Mouse (Mus musculus) CD4-positive naive resting alpha-beta T cell, adult 76 days (primary cell): Measurements from ENCODE around the gene Adgrg4. TPM values are rescaled to one million over a fixed set of nuclear protein-coding genes. Genes with fewer than 3 reads are reported as not detected.

Source experiments
- total RNA-seq: library from RNA; stranded (reverse); gene quantifications from one replicate; pipeline ENCODE4 v1.2.4, GENCODE M21; 2023

The Adgrg4 gene
- total RNA-seq: not detected

GRCm38 (mm10) chrX:56869863-56870262 is at the start of gene Adgrg4:
TSS of gene Adgrg4 (plus strand) at chrX:56870163.

GRCm38 (mm10) chrX:56821765-56822603 is 48.0 kb upstream of the Adgrg4 start, which contains the start of gene Map7d3:
TSS of gene Map7d3 (minus strand) at chrX:56822326.

DNA sequence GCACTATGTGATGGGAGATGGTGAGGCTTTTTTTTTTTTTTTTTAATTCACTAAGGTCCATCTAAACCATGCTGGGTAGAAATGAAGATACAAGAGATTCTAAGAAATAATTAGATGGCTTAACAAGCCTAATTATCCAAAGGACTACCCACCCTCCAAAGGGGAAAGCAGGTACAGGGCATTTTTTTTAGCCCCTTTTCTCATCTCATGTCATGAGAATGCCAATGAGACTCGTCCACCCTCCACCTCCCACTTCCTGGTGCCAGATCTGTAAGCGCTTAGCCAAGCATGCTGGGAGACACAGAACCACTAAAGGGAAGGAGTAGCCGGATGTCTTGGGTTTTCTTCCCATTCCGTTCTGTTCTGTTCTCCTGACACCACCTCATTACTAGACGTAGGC is 172.8 kb downstream of the Adgrg4 start, which contains the start of gene Brs3:
Gene Brs3, plus strand, starts transcription at position 301 of the 400 bp plus-strand sequence.

Other genes with a start within 250 kb of the Adgrg4 start
- gene Fhl1, start 138.4 kb upstream of the Adgrg4 start, total RNA-seq: 0.76 TPM
- not detected for gene Map7d3, start 47.8 kb upstream of the Adgrg4 start, total RNA-seq
- not detected for gene Brs3, start 172.9 kb downstream of the Adgrg4 start, total RNA-seq
- 54.7 TPM for gene Htatsf1, start 183.4 kb downstream of the Adgrg4 start, total RNA-seq
- not detected for gene Vgll1, start 217.9 kb downstream of the Adgrg4 start, total RNA-seq